Mouse (Mus musculus) embryo, embryonic 11 days (tissue): Measurements from ENCODE around the gene Kbtbd12.

Experiments
- DNase-seq: peaks from one replicate; pipeline ENCODE4 v3.0.0-alpha.2; 2015

Kbtbd12 gene

GRCm38 (mm10) chr6:88626462-88626861, 11.3 kb downstream of the Kbtbd12 start:
- DNase-seq, result peak; percentile 15

- no peak for DNase-seq
Measured at GRCm38 (mm10) chr6:88621816-88622481, 15.8 kb downstream of the Kbtbd12 start.

- no peak for DNase-seq
Measured at GRCm38 (mm10) chr6:88619542-88619941, 18.2 kb downstream of the Kbtbd12 start.

GRCm38 (mm10) chr6:88615352-88615751, 22.4 kb downstream of the Kbtbd12 start:
- DNase-seq, result no peak

- no peak for DNase-seq
Measured at GRCm38 (mm10) chr6:88606417-88606816, 31.3 kb downstream of the Kbtbd12 start.

- DNase-seq, result no peak
Measured at GRCm38 (mm10) chr6:88605715-88606114, 32.0 kb downstream of the Kbtbd12 start.

- DNase-seq, result no peak
Measured at GRCm38 (mm10) chr6:88605235-88605634, 32.5 kb downstream of the Kbtbd12 start.

- DNase-seq, result no peak
Measured at GRCm38 (mm10) chr6:88596108-88596507, 41.6 kb downstream of the Kbtbd12 start.

GRCm38 (mm10) chr6:88592367-88592766, 45.4 kb downstream of the Kbtbd12 start:
- peak; percentile 17 for DNase-seq

- no peak for DNase-seq
Measured at GRCm38 (mm10) chr6:88590231-88590630, 47.5 kb downstream of the Kbtbd12 start.

GRCm38 (mm10) chr6:88589517-88589916, 48.2 kb downstream of the Kbtbd12 start:
- peak; percentile 73 for DNase-seq

GRCm38 (mm10) chr6:88588581-88589256, 49.0 kb downstream of the Kbtbd12 start:
- DNase-seq, result no peak

- DNase-seq, result no peak
Measured at GRCm38 (mm10) chr6:88587091-88587490, 50.7 kb downstream of the Kbtbd12 start.

- no peak for DNase-seq
Measured at GRCm38 (mm10) chr6:88583950-88584349, 53.8 kb downstream of the Kbtbd12 start.

GRCm38 (mm10) chr6:88576495-88576894, 61.3 kb downstream of the Kbtbd12 start:
- no peak for DNase-seq

- no peak for DNase-seq
Measured at GRCm38 (mm10) chr6:88566676-88567075, 71.1 kb downstream of the Kbtbd12 start.

GRCm38 (mm10) chr6:88565033-88565432, 72.7 kb downstream of the Kbtbd12 start:
- DNase-seq, result peak; percentile 44

- DNase-seq, result no peak
Measured at GRCm38 (mm10) chr6:88560156-88560555, 77.6 kb downstream of the Kbtbd12 start.

GRCm38 (mm10) chr6:88559688-88560087, 78.1 kb downstream of the Kbtbd12 start:
- peak; percentile 32 for DNase-seq

- no peak for DNase-seq
Measured at GRCm38 (mm10) chr6:88558076-88558475, 79.7 kb downstream of the Kbtbd12 start.

GRCm38 (mm10) chr6:88557548-88557947, 80.2 kb downstream of the Kbtbd12 start:
- DNase-seq, result no peak

- no peak for DNase-seq
Measured at GRCm38 (mm10) chr6:88549916-88550315, 87.8 kb downstream of the Kbtbd12 start.

- peak; percentile 68 for DNase-seq
Measured at GRCm38 (mm10) chr6:88549137-88549814, 88.5 kb downstream of the Kbtbd12 start.
